Mouse (Mus musculus) MEL (cell line): Measurements from ENCODE around the gene Ptpdc1. TPM values are rescaled to one million over a fixed set of nuclear protein-coding genes. Genes with fewer than 3 reads are reported as not detected.
A peak's percentile ranks its signal among the peaks of the same experiment; 100 is the strongest.

ENCODE experiments used
- DNase-seq: peaks from one replicate; pipeline ENCODE4 v3.0.0; 2011; ENCODE audit warnings: low read depth, low spot score
- H3K27ac ChIP-seq: 2 replicates; pipeline ENCODE4 v1.5.1; 2012; ENCODE audit warnings: low read depth, mild to moderate bottlenecking, control low read depth, low read length, moderate library complexity; ENCODE audit not compliant: control insufficient read depth
- H3K27me3 ChIP-seq, 2 experiments: fragments of 150-350 bp in 1 of 2; sonication (generic) in 1 of 2; 2 replicates each; pipeline ENCODE4 v1.6.1; 2012; ENCODE audit warnings: low read length in 2 of 2, mild to moderate bottlenecking in 2 of 2, improper control_type of control experiment in 1 of 2, moderate library complexity in 1 of 2; ENCODE audit not compliant: insufficient read depth in 2 of 2, control insufficient read depth in 1 of 2
- H3K36me3 ChIP-seq, 2 experiments: 2 replicates each; pipeline ENCODE4 v1.6.1; 2012 to 2014; ENCODE audit warnings: low read length in 2 of 2, improper control_type of control experiment in 1 of 2, inconsistent platforms in 1 of 2, mild to moderate bottlenecking in 1 of 2; ENCODE audit not compliant: insufficient read depth in 2 of 2, control insufficient read depth in 1 of 2
- H3K4me1 ChIP-seq, 2 experiments: fragments of 150-350 bp in 1 of 2; sonication (generic) in 1 of 2; 2 replicates each; pipeline ENCODE4 v1.6.1; 2012; ENCODE audit warnings: low read length in 2 of 2, improper control_type of control experiment in 1 of 2, mild to moderate bottlenecking in 1 of 2; ENCODE audit not compliant: insufficient read depth in 2 of 2, control insufficient read depth in 1 of 2
- H3K4me3 ChIP-seq, 2 experiments: fragments of 150-350 bp in 1 of 2; sonication (generic) in 1 of 2; 2 replicates each; pipeline ENCODE4 v1.5.1; 2012; ENCODE audit warnings: low read depth in 2 of 2, low read length in 2 of 2, mild to moderate bottlenecking in 2 of 2, moderate library complexity in 2 of 2, control low read depth in 1 of 2, improper control_type of control experiment in 1 of 2; ENCODE audit not compliant: control insufficient read depth in 1 of 2, insufficient read depth in 1 of 2
- H3K79me2 ChIP-seq: 2 replicates; pipeline ENCODE4 v1.6.1; 2012; ENCODE audit warnings: mild to moderate bottlenecking, low read length, moderate library complexity; ENCODE audit not compliant: control insufficient read depth, poor library complexity, insufficient read depth
- H3K9ac ChIP-seq: 2 replicates; pipeline ENCODE4 v1.6.1; 2012; ENCODE audit warnings: low read depth, mild to moderate bottlenecking, control low read depth, low read length, moderate library complexity; ENCODE audit not compliant: control insufficient read depth, poor library complexity, severe bottlenecking
- H3K9me3 ChIP-seq: fragments of 150-350 bp; sonication (generic); replicated peaks from 2 replicates; pipeline ENCODE4 v1.6.1; 2012; ENCODE audit warnings: mild to moderate bottlenecking, low read length, improper control_type of control experiment, moderate library complexity; ENCODE audit not compliant: insufficient read depth
- CHD1 ChIP-seq: IDR thresholded peaks from 2 replicates; pipeline ENCODE4 v1.6.1; 2012; ENCODE audit warnings: low read depth, mild to moderate bottlenecking, inconsistent platforms, low read length, improper control_type of control experiment
- CHD2 ChIP-seq: IDR thresholded peaks from 2 replicates; pipeline ENCODE4 v1.6.1; 2011; ENCODE audit warnings: low read length, improper control_type of control experiment
- CTCF ChIP-seq, 3 experiments: IDR thresholded peaks in 2 of 3; conservative IDR thresholded peaks in 1 of 3; 2 replicates each; pipeline ENCODE4 v1.5.1; 2011 to 2012; ENCODE audit warnings: low read length in 3 of 3, low read depth in 2 of 3, mild to moderate bottlenecking in 2 of 3, improper control_type of control experiment in 1 of 3, inconsistent platforms in 1 of 3, mixed read lengths in 1 of 3, moderate library complexity in 1 of 3; ENCODE audit not compliant: control insufficient read depth in 1 of 3, insufficient read depth in 1 of 3, poor library complexity in 1 of 3, severe bottlenecking in 1 of 3
- ELF1 ChIP-seq: IDR thresholded peaks from 2 replicates; pipeline ENCODE4 v1.6.1; 2014; ENCODE audit warnings: low read depth, mild to moderate bottlenecking, inconsistent platforms, low read length, improper control_type of control experiment, moderate library complexity
- ETS1 ChIP-seq: IDR thresholded peaks from 2 replicates; pipeline ENCODE4 v1.6.1; 2012; ENCODE audit warnings: low read depth, mild to moderate bottlenecking, inconsistent platforms, low read length, improper control_type of control experiment, moderate library complexity
- GATA1 ChIP-seq: IDR thresholded peaks from 2 replicates; pipeline ENCODE4 v1.6.1; 2011; ENCODE audit warnings: low read depth, low read length, improper control_type of control experiment
- JUND ChIP-seq: IDR thresholded peaks from 2 replicates; pipeline ENCODE4 v1.6.1; 2011; ENCODE audit warnings: low read depth, mild to moderate bottlenecking, improper control_type of control experiment, low read length
- KAT2A ChIP-seq: conservative IDR thresholded peaks from 2 replicates; pipeline ENCODE4 v1.6.1; 2012; ENCODE audit warnings: low read depth, low read length, improper control_type of control experiment, inconsistent platforms
- MAFK ChIP-seq: IDR thresholded peaks from 2 replicates; pipeline ENCODE4 v1.6.1; 2011; ENCODE audit warnings: low read depth, mild to moderate bottlenecking, low read length, improper control_type of control experiment, borderline replicate concordance
- MEF2A ChIP-seq: IDR thresholded peaks from 2 replicates; pipeline ENCODE4 v1.6.1; 2014; ENCODE audit warnings: low read depth, mild to moderate bottlenecking, inconsistent platforms, low read length, improper control_type of control experiment; ENCODE audit not compliant: poor library complexity, insufficient replicate concordance, severe bottlenecking; ENCODE audit errors: extremely low read depth
- MXI1 ChIP-seq: IDR thresholded peaks from 2 replicates; pipeline ENCODE4 v1.6.1; 2011; ENCODE audit warnings: mild to moderate bottlenecking, low read depth, low read length, improper control_type of control experiment
- MYB ChIP-seq: IDR thresholded peaks from 2 replicates; pipeline ENCODE4 v1.6.1; 2011; ENCODE audit warnings: mild to moderate bottlenecking, low read depth, low read length, improper control_type of control experiment
- MYC ChIP-seq: IDR thresholded peaks from 2 replicates; pipeline ENCODE4 v1.6.1; 2011; ENCODE audit warnings: low read depth, mild to moderate bottlenecking, low read length, improper control_type of control experiment, moderate library complexity
- NELFE ChIP-seq: IDR thresholded peaks from 2 replicates; pipeline ENCODE4 v1.6.1; 2011; ENCODE audit warnings: low read depth, low read length, improper control_type of control experiment
- NRF1 ChIP-seq: IDR thresholded peaks from 2 replicates; pipeline ENCODE4 v1.6.1; 2014; ENCODE audit warnings: low read depth, mild to moderate bottlenecking, inconsistent platforms, low read length, improper control_type of control experiment, moderate library complexity; ENCODE audit not compliant: poor library complexity, insufficient read depth, severe bottlenecking
- POLR2A ChIP-seq, 2 experiments: IDR thresholded peaks; 2 replicates each; pipeline ENCODE4 v1.6.1; 2011 to 2012; ENCODE audit warnings: low read length in 2 of 2, mild to moderate bottlenecking in 2 of 2, control low read depth in 1 of 2, improper control_type of control experiment in 1 of 2, low read depth in 1 of 2, moderate library complexity in 1 of 2; ENCODE audit not compliant: control insufficient read depth in 1 of 2, insufficient read depth in 1 of 2, poor library complexity in 1 of 2
- POLR2AphosphoS2 ChIP-seq: IDR thresholded peaks from 2 replicates; pipeline ENCODE4 v1.6.1; 2011; ENCODE audit warnings: low read length, improper control_type of control experiment
- POLR2AphosphoS5 ChIP-seq: IDR thresholded peaks from 2 replicates; pipeline ENCODE4 v1.6.1; 2012; ENCODE audit warnings: low read depth, borderline replicate concordance, mild to moderate bottlenecking, inconsistent platforms, low read length, moderate library complexity, mixed read lengths
- SMC3 ChIP-seq: IDR thresholded peaks from 2 replicates; pipeline ENCODE4 v1.6.1; 2011; ENCODE audit warnings: low read depth, low read length, improper control_type of control experiment
- TAL1 ChIP-seq: IDR thresholded peaks from 2 replicates; pipeline ENCODE4 v1.6.1; 2012; ENCODE audit warnings: mild to moderate bottlenecking, inconsistent platforms, low read length, moderate library complexity, mixed read lengths
- TBP ChIP-seq: IDR thresholded peaks from 2 replicates; pipeline ENCODE4 v1.8.0; 2011; ENCODE audit warnings: low read depth, low read length, improper control_type of control experiment
- TCF12 ChIP-seq: IDR thresholded peaks from 2 replicates; pipeline ENCODE4 v1.6.1; 2014; ENCODE audit warnings: low read depth, mild to moderate bottlenecking, inconsistent platforms, low read length, improper control_type of control experiment, moderate library complexity
- UBTF ChIP-seq: IDR thresholded peaks from 2 replicates; pipeline ENCODE4 v1.6.1; 2012; ENCODE audit warnings: low read depth, mild to moderate bottlenecking, inconsistent platforms, low read length, improper control_type of control experiment, moderate library complexity, borderline replicate concordance; ENCODE audit not compliant: insufficient read depth
- USF2 ChIP-seq, 2 experiments: IDR thresholded peaks; 2 replicates each; pipeline ENCODE4 v1.6.1; 2011 to 2012; ENCODE audit warnings: improper control_type of control experiment in 2 of 2, low read length in 2 of 2, borderline replicate concordance in 1 of 2, inconsistent platforms in 1 of 2, low read depth in 1 of 2, mild to moderate bottlenecking in 1 of 2; ENCODE audit not compliant: insufficient read depth in 1 of 2
- ZC3H11A ChIP-seq: IDR thresholded peaks from 2 replicates; pipeline ENCODE4 v1.6.1; 2012; ENCODE audit warnings: low read depth, mild to moderate bottlenecking, inconsistent platforms, low read length, improper control_type of control experiment
- ZKSCAN1 ChIP-seq: IDR thresholded peaks from 2 replicates; pipeline ENCODE4 v1.6.1; 2012; ENCODE audit warnings: low read depth, mild to moderate bottlenecking, inconsistent platforms, low read length, improper control_type of control experiment, moderate library complexity
- ZMIZ1 ChIP-seq: IDR thresholded peaks from 2 replicates; pipeline ENCODE4 v1.6.1; 2012; ENCODE audit warnings: low read depth, mild to moderate bottlenecking, inconsistent platforms, low read length, improper control_type of control experiment, moderate library complexity
- ZNF384 ChIP-seq: IDR thresholded peaks from 2 replicates; pipeline ENCODE4 v1.6.1; 2012; ENCODE audit warnings: low read depth, mild to moderate bottlenecking, inconsistent platforms, low read length, improper control_type of control experiment
- polyA plus RNA-seq, 2 experiments: library from polyadenylated mRNA; stranded (reverse) in 1 of 2; unstranded in 1 of 2; fragments of >175 nt in 1 of 2; fragments of >200 nt in 1 of 2; gene quantifications; 2 replicates each; pipeline versions ENCODE4 v1.2.1 to v1.2.4; 2012; ENCODE audit warnings: low replicate concordance in 2 of 2, low read depth in 1 of 2; ENCODE audit not compliant: insufficient read length in 2 of 2, insufficient read depth in 1 of 2, missing spikeins in 1 of 2
- total RNA-seq: library from RNA; depleted of rRNA; stranded (reverse); fragments of 300-350 nt; gene quantifications from 2 replicates; pipeline ENCODE4 v1.2.3, GENCODE M21; 2012

The Ptpdc1 gene
- total and polyA plus RNA-seq, 3 experiments, result 3.3 to 7.6 TPM; not detected in 1

DNA sequence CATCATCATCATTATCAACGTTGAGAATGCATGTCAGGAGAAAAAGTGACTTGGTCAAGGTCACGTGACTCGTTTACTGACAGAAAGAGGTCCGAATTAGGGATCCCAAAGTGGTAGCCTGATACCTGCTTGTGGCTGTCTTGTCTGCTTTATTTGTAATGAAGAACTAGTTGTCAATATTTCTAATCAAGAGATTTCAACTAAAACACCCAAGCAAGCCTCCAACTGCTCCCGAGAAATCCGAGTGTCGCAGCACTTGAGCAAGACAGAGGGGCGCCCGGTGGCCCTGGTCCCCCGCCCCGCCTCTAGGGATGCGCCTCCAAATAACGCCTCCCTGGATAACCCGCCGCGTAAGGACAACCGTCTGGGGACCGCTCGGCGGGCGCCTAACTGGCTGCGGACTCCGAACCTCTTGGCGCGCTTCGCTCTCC is 481 bp downstream of the Ptpdc1 start (continued):
- peak; percentile 69 to 73; a peak in 3 of 4 replicates for TF ChIP-seq USF2 (IDR thresholded peaks at IDR 0.05; ENCODE audit: borderline replicate concordance in 1 of 2, insufficient read depth in 1 of 2, low read depth in 1 of 2, low read length in 2 of 2)
- TF ChIP-seq JUND, result no peak
- no peak for TF ChIP-seq MAFK
- no peak for TF ChIP-seq POLR2A (IDR thresholded peaks at IDR 0.05; ENCODE audit: control insufficient read depth in 1 of 2, insufficient read depth in 1 of 2, low read depth in 1 of 2, low read length in 2 of 2, poor library complexity in 1 of 2)
- TF ChIP-seq MYC, result no peak
- 0 out of 2 replicates have a peak, but pooled peaks have one; percentile 36 for TF ChIP-seq MXI1
- TF ChIP-seq POLR2AphosphoS5, result no peak
- no peak for TF ChIP-seq POLR2AphosphoS2
- TF ChIP-seq GATA1, result no peak
- no peak for TF ChIP-seq CTCF (IDR thresholded peaks at IDR 0.05 in 2 of 3, conservative IDR thresholded peaks at IDR 0.05 in 1 of 3; ENCODE audit: control insufficient read depth in 1 of 3, insufficient read depth in 1 of 3, low read depth in 2 of 3, low read length in 3 of 3, poor library complexity in 1 of 3, severe bottlenecking in 1 of 3)
- TF ChIP-seq ELF1, result no peak

- no peaks in the 10 kb centered on the region for H3K36me3 ChIP-seq
- H3K27ac ChIP-seq, result no peak overlapping the region
- TF ChIP-seq POLR2AphosphoS5 (no peak), MXI1 (no peak), ETS1 (no peak), ELF1 (no peak), POLR2AphosphoS2 (no peak), ZNF384 (no peak), SMC3 (no peak)
- no peaks in the 10 kb centered on the region for H3K4me1 ChIP-seq
- no peak for DNase-seq
- no peak overlapping the region for H3K9ac ChIP-seq
- no peaks in the 10 kb centered on the region for H3K27me3 ChIP-seq
- no peaks in the 10 kb centered on the region for H3K9me3 ChIP-seq
- H3K79me2 ChIP-seq, result no peaks in the 10 kb centered on the region
- H3K4me3 ChIP-seq, result no peak overlapping the region
Observed at GRCm38 (mm10) chr13:48618890-48619289, 6.6 kb downstream of the Ptpdc1 start.

DNA sequence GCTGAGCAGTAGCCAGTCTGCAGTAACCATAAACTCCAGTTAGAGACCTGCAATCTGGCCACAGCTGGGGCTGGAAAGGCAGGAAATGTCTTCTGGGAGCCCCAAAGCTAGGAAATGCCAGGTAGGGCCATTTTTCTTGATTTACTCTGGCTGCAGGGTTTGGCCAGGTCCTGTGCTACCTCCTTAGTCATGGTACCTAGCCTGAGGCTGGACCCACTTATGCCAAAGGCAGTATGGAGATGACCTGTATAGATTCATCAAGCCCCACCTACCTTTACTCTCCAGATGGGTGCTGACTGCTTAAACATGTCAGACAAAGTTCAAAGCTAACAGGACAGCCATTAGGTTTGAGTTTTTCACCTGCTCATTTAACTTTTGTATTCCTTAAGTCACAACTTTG is 7.7 kb downstream of the Ptpdc1 start:
- Histone ChIP-seq H3K27me3 (no peaks in the 10 kb centered on the region), H3K9me3 (no peaks in the 10 kb centered on the region), H3K4me1 (no peaks in the 10 kb centered on the region), H3K79me2 (no peaks in the 10 kb centered on the region), H3K9ac (no peak overlapping the region), H3K4me3 (no peak overlapping the region), H3K36me3 (no peaks in the 10 kb centered on the region), H3K27ac (no peak overlapping the region)
- DNase-seq, result no peak
- TF ChIP-seq GATA1 (no peak), KAT2A (no peak), ZC3H11A (no peak), TCF12 (no peak), ZKSCAN1 (no peak), CHD2 (no peak), TBP (no peak), CHD1 (no peak), ELF1 (no peak), TAL1 (no peak), POLR2AphosphoS5 (no peak), NELFE (no peak), MYB (no peak), MEF2A (no peak), MXI1 (no peak), ZNF384 (no peak), NRF1 (no peak), UBTF (no peak), ZMIZ1 (no peak)
